Mouse (Mus musculus) CH12.LX (cell line): ENCODE measurements around the gene Abca4. TPM values are rescaled to one million over a fixed set of nuclear protein-coding genes. Genes with fewer than 3 reads are reported as not detected.

Experiments used
- DNase-seq: peaks from one replicate; pipeline ENCODE4 v3.0.0-alpha.2; 2013; ENCODE audit errors: extremely low read depth
- H3K27ac ChIP-seq: 2 replicates; pipeline ENCODE4 v1.5.1; 2012; ENCODE audit warnings: low read depth, mild to moderate bottlenecking, control low read depth, moderate library complexity; ENCODE audit not compliant: insufficient read depth
- H3K27me3 ChIP-seq: replicated peaks from 2 replicates; pipeline ENCODE3; 2012; ENCODE audit warnings: inconsistent platforms
- H3K36me3 ChIP-seq, 2 experiments: replicated peaks in 1 of 2; 2 replicates each; pipeline versions ENCODE3 to v1.6.1; 2012; ENCODE audit warnings: inconsistent platforms in 1 of 2, low read length in 1 of 2, mild to moderate bottlenecking in 1 of 2, mixed read lengths in 1 of 2, moderate library complexity in 1 of 2; ENCODE audit not compliant: control insufficient read depth in 1 of 2, insufficient read depth in 1 of 2
- H3K4me1 ChIP-seq, 2 experiments: 2 replicates each; pipeline ENCODE4 v1.6.1; 2012; ENCODE audit warnings: inconsistent platforms in 1 of 2, moderate library complexity in 1 of 2; ENCODE audit not compliant: insufficient read depth in 2 of 2, control insufficient read depth in 1 of 2
- H3K4me2 ChIP-seq: 2 replicates; pipeline ENCODE4 v1.6.1; 2012; ENCODE audit warnings: low read depth, mild to moderate bottlenecking, control low read depth; ENCODE audit not compliant: poor library complexity, insufficient read depth, severe bottlenecking
- H3K4me3 ChIP-seq, 3 experiments: fragments of 150-350 bp in 1 of 3; sonication (generic) in 1 of 3; replicated peaks in 1 of 3; 2 replicates each; pipeline versions ENCODE3 to v1.5.1; 2011 to 2012; ENCODE audit warnings: low read depth in 2 of 3, low read length in 2 of 3, mild to moderate bottlenecking in 2 of 3, moderate library complexity in 2 of 3, control low read depth in 1 of 3, improper control_type of control experiment in 1 of 3, inconsistent platforms in 1 of 3, mixed read lengths in 1 of 3; ENCODE audit not compliant: poor library complexity in 1 of 3
- H3K79me2 ChIP-seq: replicated peaks from 2 replicates; pipeline ENCODE4 v1.6.1; 2012; ENCODE audit warnings: mild to moderate bottlenecking, moderate library complexity; ENCODE audit not compliant: control insufficient read depth, poor library complexity, insufficient read depth, severe bottlenecking; ENCODE audit errors: extremely low read depth
- H3K9ac ChIP-seq: 2 replicates; pipeline ENCODE4 v1.6.1; 2012; ENCODE audit warnings: low read depth, mild to moderate bottlenecking, control low read depth, moderate library complexity; ENCODE audit not compliant: insufficient read depth
- H3K9me3 ChIP-seq: replicated peaks from 2 replicates; pipeline ENCODE3; 2012; ENCODE audit warnings: low read length, inconsistent platforms, mixed read lengths
- CHD2 ChIP-seq: IDR thresholded peaks from 2 replicates; pipeline ENCODE4 v1.6.1; 2011; ENCODE audit warnings: low read length, improper control_type of control experiment
- CTCF ChIP-seq, 2 experiments: IDR thresholded peaks in 1 of 2; conservative IDR thresholded peaks in 1 of 2; 2 replicates each; pipeline ENCODE4 v1.5.1; 2011 to 2012; ENCODE audit warnings: low read depth in 2 of 2, low read length in 2 of 2, improper control_type of control experiment in 1 of 2, inconsistent platforms in 1 of 2, mild to moderate bottlenecking in 1 of 2, moderate library complexity in 1 of 2
- EP300 ChIP-seq: IDR thresholded peaks from 2 replicates; pipeline ENCODE4 v1.6.1; 2011; ENCODE audit warnings: low read length, improper control_type of control experiment
- ETS1 ChIP-seq: conservative IDR thresholded peaks from 2 replicates; pipeline ENCODE4 v1.6.1; 2012; ENCODE audit warnings: low read depth, mild to moderate bottlenecking, inconsistent platforms, low read length, improper control_type of control experiment, moderate library complexity
- GABPA ChIP-seq: IDR thresholded peaks from 2 replicates; pipeline ENCODE4 v1.6.1; 2012; ENCODE audit warnings: low read depth, low read length, improper control_type of control experiment, inconsistent platforms; ENCODE audit not compliant: insufficient replicate concordance
- JUN ChIP-seq: IDR thresholded peaks from 2 replicates; pipeline ENCODE4 v1.6.1; 2011; ENCODE audit warnings: low read depth, mild to moderate bottlenecking, low read length, improper control_type of control experiment, moderate library complexity; ENCODE audit not compliant: insufficient read depth
- JUND ChIP-seq: conservative IDR thresholded peaks from 2 replicates; pipeline ENCODE4 v1.6.1; 2011; ENCODE audit warnings: low read depth, low read length, improper control_type of control experiment
- KAT2A ChIP-seq: IDR thresholded peaks from 2 replicates; pipeline ENCODE4 v1.6.1; 2012; ENCODE audit warnings: low read length, improper control_type of control experiment, inconsistent platforms; ENCODE audit not compliant: insufficient replicate concordance
- MAFK ChIP-seq: IDR thresholded peaks from 2 replicates; pipeline ENCODE4 v1.6.1; 2011; ENCODE audit warnings: low read length, improper control_type of control experiment; ENCODE audit not compliant: insufficient replicate concordance
- MAX ChIP-seq: IDR thresholded peaks from 2 replicates; pipeline ENCODE4 v1.6.1; 2011; ENCODE audit warnings: low read length, improper control_type of control experiment
- MEF2A ChIP-seq: IDR thresholded peaks from 2 replicates; pipeline ENCODE4 v1.6.1; 2014; ENCODE audit warnings: low read depth, mild to moderate bottlenecking, inconsistent platforms, low read length, improper control_type of control experiment, borderline replicate concordance
- MXI1 ChIP-seq: IDR thresholded peaks from 2 replicates; pipeline ENCODE4 v1.6.1; 2011; ENCODE audit warnings: mild to moderate bottlenecking, low read depth, low read length, improper control_type of control experiment
- NRF1 ChIP-seq: IDR thresholded peaks from 2 replicates; pipeline ENCODE4 v1.6.1; 2014; ENCODE audit warnings: low read depth, mild to moderate bottlenecking, inconsistent platforms, low read length, improper control_type of control experiment, moderate library complexity
- PAX5 ChIP-seq: IDR thresholded peaks from 2 replicates; pipeline ENCODE4 v1.6.1; 2012; ENCODE audit warnings: low read length, inconsistent platforms, mixed read lengths
- RCOR1 ChIP-seq: conservative IDR thresholded peaks from 2 replicates; pipeline ENCODE4 v1.6.1; 2012; ENCODE audit warnings: low read depth, mild to moderate bottlenecking, inconsistent platforms, low read length, improper control_type of control experiment
- SIN3A ChIP-seq: IDR thresholded peaks from 2 replicates; pipeline ENCODE4 v1.6.1; 2012; ENCODE audit warnings: low read length, improper control_type of control experiment, inconsistent platforms
- TCF12 ChIP-seq: IDR thresholded peaks from 2 replicates; pipeline ENCODE4 v1.6.1; 2014; ENCODE audit warnings: low read depth, mild to moderate bottlenecking, inconsistent platforms, low read length, improper control_type of control experiment
- USF1 ChIP-seq: IDR thresholded peaks from 2 replicates; pipeline ENCODE4 v1.6.1; 2014; ENCODE audit warnings: low read depth, mild to moderate bottlenecking, inconsistent platforms, low read length, improper control_type of control experiment
- USF2 ChIP-seq: conservative IDR thresholded peaks from 2 replicates; pipeline ENCODE4 v1.6.1; 2011; ENCODE audit warnings: low read depth, low read length, improper control_type of control experiment
- ZMIZ1 ChIP-seq: IDR thresholded peaks from 2 replicates; pipeline ENCODE4 v1.6.1; 2012; ENCODE audit warnings: low read depth, mild to moderate bottlenecking, inconsistent platforms, low read length, improper control_type of control experiment
- dilution Hi-C: fragments of 300-500 bp; cut with MboI; formaldehyde crosslinking; loops from 2 replicates; pipeline ENCODE4 v1.14.3; 2020; ENCODE audit warnings: low sequenced_read_pairs; ENCODE audit not compliant: extremely low pct_unique_long_range_greater_than_20kb, extremely low pct_ligation_motif_present
- in situ Hi-C: fragments of 300-500 bp; cut with MboI; formaldehyde crosslinking; loops from 3 replicates; pipeline ENCODE4 v1.14.3; 2019; ENCODE audit warnings: low sequenced_read_pairs, low pct_ligation_motif_present, low pct_unique_long_range_greater_than_20kb, mixed read lengths
- polyA plus RNA-seq: library from polyadenylated mRNA; unstranded; fragments of >175 nt; gene quantifications from 2 replicates; pipeline ENCODE4 v1.2.1, GENCODE M21; 2012; ENCODE audit warnings: low read depth; ENCODE audit not compliant: insufficient read length
- total RNA-seq, 2 experiments: library from RNA; depleted of rRNA; stranded (reverse); fragments of 300-350 nt in 1 of 2; fragments of >200 nt in 1 of 2; gene quantifications; 2 replicates each; pipeline ENCODE4 v1.2.3; 2012 to 2014

Abca4 gene
- total and polyA plus RNA-seq, 3 experiments: 0.34 to 0.57 (median 0.46) TPM

DNA sequence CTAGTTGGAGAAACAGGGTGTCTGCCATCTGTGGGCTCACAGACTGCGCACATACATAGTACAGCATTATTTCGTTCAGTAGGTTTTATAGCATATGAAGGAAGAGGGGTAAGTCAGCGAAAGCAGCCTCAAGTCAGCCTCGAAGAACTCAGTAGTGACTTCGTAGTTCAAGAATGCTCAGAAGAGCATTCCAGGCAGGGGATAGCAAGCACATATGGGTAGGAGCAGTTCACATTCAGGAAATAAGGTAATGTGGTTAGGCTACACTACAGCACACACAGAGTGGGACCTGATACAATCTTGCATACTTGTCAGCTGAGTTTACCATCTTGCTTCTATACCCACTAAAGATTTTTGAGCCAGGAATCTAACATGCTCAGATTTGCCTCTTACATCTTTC is 34.0 kb upstream of the Abca4 start:
- Histone ChIP-seq H3K4me2 (no peak overlapping the region), H3K27ac (no peak overlapping the region), H3K9me3 (no peaks in the 10 kb centered on the region), H3K79me2 (no peaks in the 10 kb centered on the region), H3K4me3 (no peak overlapping the region), H3K4me1 (no peaks in the 10 kb centered on the region), H3K27me3 (no peaks in the 10 kb centered on the region), H3K9ac (no peak overlapping the region), H3K36me3 (peaks cover 51 to 68% of the 10 kb centered on the region in 2 experiments)
- in situ Hi-C loops: no loop called here
- TF ChIP-seq USF2 (no peak), EP300 (no peak), ZMIZ1 (no peak), JUN (no peak), JUND (no peak), MXI1 (no peak), USF1 (no peak), GABPA (no peak), ETS1 (no peak), RCOR1 (no peak), SIN3A (no peak), MAFK (no peak)
- dilution Hi-C loops: no loop called here
- DNase-seq: no peak

DNA sequence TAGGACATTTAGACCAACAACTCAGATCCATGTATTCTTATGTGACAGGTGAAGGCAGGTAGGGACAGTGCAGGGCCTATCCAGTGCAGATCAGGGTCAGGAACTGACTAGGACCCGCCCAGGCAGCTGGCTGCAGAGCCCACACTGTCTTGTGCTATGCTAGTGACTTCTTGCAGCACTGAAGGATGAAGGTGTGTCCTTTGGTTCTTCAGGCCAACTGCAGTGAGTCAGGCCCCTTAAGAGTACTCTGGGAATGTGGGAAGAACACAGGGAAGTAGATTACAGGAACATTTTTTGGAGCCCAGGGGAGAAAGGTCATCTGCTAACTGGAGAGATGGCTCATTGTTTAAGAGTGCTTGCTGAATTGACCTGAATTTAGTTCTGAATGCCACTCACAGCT is 31.8 kb upstream of the Abca4 start:
- Histone ChIP-seq H3K4me2 (no peak overlapping the region), H3K9ac (no peak overlapping the region), H3K4me1 (no peaks in the 10 kb centered on the region), H3K27ac (no peak overlapping the region), H3K4me3 (no peak overlapping the region), H3K27me3 (no peaks in the 10 kb centered on the region), H3K79me2 (no peaks in the 10 kb centered on the region), H3K9me3 (no peaks in the 10 kb centered on the region), H3K36me3 (peaks cover 48 to 64% of the 10 kb centered on the region in 2 experiments)
- dilution Hi-C loops: no loop called here
- TF ChIP-seq CHD2 (no peak), TCF12 (no peak), PAX5 (no peak)
- in situ Hi-C loops: no loop called here
- DNase-seq: no peak

DNA sequence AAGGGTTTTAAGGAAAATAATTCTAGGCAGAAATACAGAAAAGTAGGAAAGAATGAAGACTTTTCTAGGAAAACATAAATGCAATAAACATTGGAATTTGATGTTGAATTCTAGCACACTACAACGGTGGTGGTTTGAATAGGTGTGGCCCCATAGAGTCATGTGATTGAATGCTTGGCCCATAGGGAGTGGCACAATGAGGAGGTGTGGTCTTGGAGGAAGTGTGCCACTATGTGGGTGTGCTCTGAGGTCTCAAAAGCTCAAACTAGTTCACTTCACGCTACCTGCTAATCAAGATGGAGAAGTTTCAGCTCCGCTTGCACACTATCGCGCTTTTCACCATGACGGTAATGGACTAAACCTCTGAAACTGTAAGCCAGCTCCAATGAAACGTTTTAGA is 25.8 kb upstream of the Abca4 start:
- H3K4me3 ChIP-seq: no peak overlapping the region
- H3K9me3 ChIP-seq: no peaks in the 10 kb centered on the region
- dilution Hi-C loops: no loop called here
- in situ Hi-C loops: no loop called here
- no peaks in the 10 kb centered on the region for H3K79me2 ChIP-seq
- H3K4me2 ChIP-seq: no peak overlapping the region
- H3K36me3 ChIP-seq: peaks cover 15 to 20% of the 10 kb centered on the region in 2 experiments
- no peak for TF ChIP-seq ETS1
- TF ChIP-seq CTCF (conservative IDR thresholded peaks at IDR 0.05 in 1 of 2, IDR thresholded peaks at IDR 0.05 in 1 of 2; ENCODE audit: low read depth in 2 of 2, low read length in 2 of 2): no peak
- no peak for TF ChIP-seq MEF2A
- no peak for TF ChIP-seq CHD2
- TF ChIP-seq RCOR1: no peak
- TF ChIP-seq KAT2A: no peak
- no peak for TF ChIP-seq MAX
- no peak for TF ChIP-seq NRF1
- no peak for TF ChIP-seq GABPA
- H3K27ac ChIP-seq: no peak overlapping the region
- no peak for DNase-seq
- peaks cover 2 to 6% of the 10 kb centered on the region in 2 experiments; a peak in 2 of 4 replicates for H3K4me1 ChIP-seq
- H3K9ac ChIP-seq: no peak overlapping the region
- no peaks in the 10 kb centered on the region for H3K27me3 ChIP-seq
